Mouse (Mus musculus) neural tube, embryonic 13.5 days (tissue): ENCODE measurements around the gene Slc25a26. TPM values are rescaled to one million over a fixed set of nuclear protein-coding genes. Genes with fewer than 3 reads are reported as not detected.
"Not testable (repeated sequence)": the region's sequence is repeated elsewhere in the genome, so short reads cannot be mapped to it uniquely, and the experiment has no call there.

Source experiments
- ATAC-seq: fragments of 200-750 bp; cut with Nextera tagmentation; 2 replicates; pipeline ENCODE4 v1.8.0; 2017; ENCODE audit warnings: low read depth, mild to moderate bottlenecking, moderate TSS enrichment, moderate library complexity
- H3K27ac ChIP-seq: fragments of 300-500 bp; sonication (generic); replicated peaks from 2 replicates; pipeline ENCODE4 v1.5.1; 2015; ENCODE audit warnings: moderate library complexity, mild to moderate bottlenecking, inconsistent platforms
- H3K27me3 ChIP-seq: fragments of 300-500 bp; sonication (generic); 2 replicates; pipeline ENCODE4 v1.6.1; 2015; ENCODE audit warnings: mild to moderate bottlenecking, inconsistent platforms
- H3K36me3 ChIP-seq: fragments of 300-500 bp; sonication (generic); 2 replicates; pipeline ENCODE4 v1.6.1; 2015; ENCODE audit warnings: mild to moderate bottlenecking, inconsistent platforms
- H3K4me1 ChIP-seq: fragments of 300-500 bp; sonication (generic); replicated peaks from 2 replicates; pipeline ENCODE4 v1.6.1; 2015; ENCODE audit warnings: inconsistent platforms
- H3K4me2 ChIP-seq: fragments of 300-500 bp; sonication (generic); 2 replicates; pipeline ENCODE4 v1.6.1; 2015; ENCODE audit warnings: inconsistent platforms, mild to moderate bottlenecking, moderate library complexity
- H3K4me3 ChIP-seq: fragments of 300-500 bp; sonication (generic); 2 replicates; pipeline ENCODE4 v1.5.1; 2015; ENCODE audit warnings: mild to moderate bottlenecking, inconsistent platforms
- H3K9ac ChIP-seq: fragments of 300-500 bp; sonication (generic); 2 replicates; pipeline ENCODE4 v1.6.1; 2015; ENCODE audit warnings: moderate library complexity, mild to moderate bottlenecking, inconsistent platforms
- H3K9me3 ChIP-seq: fragments of 300-500 bp; sonication (generic); 2 replicates; pipeline ENCODE4 v1.6.1; 2016; ENCODE audit warnings: inconsistent platforms
- WGBS: fragments of 180-500 bp; shearing (Covaris S2); methylation state at CpG from one replicate; pipeline ENCODE4 v1.1.7; 2015; 5-methylcytosine and 5-hydroxymethylcytosine counted together
- polyA plus RNA-seq: library from polyadenylated mRNA; unstranded; fragments of >200 nt; fragmentation: Nextera tagmentation; extraction: Ambion mirVana; gene quantifications from 2 replicates; pipeline ENCODE4 v1.2.1, GENCODE M21; 2015

Slc25a26 gene
- polyA plus RNA-seq, 1 experiment from 2014 or later = 8.7 TPM

DNA sequence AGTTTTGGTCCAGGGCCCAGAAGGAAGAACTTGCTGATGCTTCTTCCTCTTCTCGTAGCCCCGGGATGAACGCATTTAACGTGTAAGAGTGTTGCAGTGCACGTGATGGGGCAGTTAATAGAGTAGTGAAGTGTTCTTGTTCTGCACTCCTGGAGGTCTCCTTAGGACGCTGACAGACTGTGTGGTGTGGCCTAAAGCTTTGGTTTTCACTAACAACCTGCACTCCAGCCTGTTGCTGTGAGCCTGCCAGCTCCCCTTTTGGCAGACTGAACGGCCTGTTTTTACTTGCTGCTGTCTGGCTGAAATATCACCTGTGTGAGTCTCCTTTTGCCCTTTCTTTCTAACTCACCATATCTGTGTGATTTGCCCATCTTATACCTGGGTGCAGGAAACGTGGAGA is 36.3 kb downstream of the Slc25a26 start:
- H3K27me3 ChIP-seq = no peaks in the 10 kb centered on the region
- 0 out of 2 replicates have a peak, but pooled peaks cover 5% of the 10 kb centered on the region for H3K4me1 ChIP-seq
- 75% methylated on average over 8 of the region's 8 CpGs for WGBS
- H3K4me3 ChIP-seq = no peak overlapping the region
- no peak overlapping the region for H3K4me2 ChIP-seq
- H3K9me3 ChIP-seq = no peaks in the 10 kb centered on the region
- 0 out of 2 replicates have a peak, but pooled peaks cover 5% of the 10 kb centered on the region for H3K36me3 ChIP-seq
- H3K27ac ChIP-seq = no peak overlapping the region
- no peak for ATAC-seq
- H3K9ac ChIP-seq = no peak overlapping the region

DNA sequence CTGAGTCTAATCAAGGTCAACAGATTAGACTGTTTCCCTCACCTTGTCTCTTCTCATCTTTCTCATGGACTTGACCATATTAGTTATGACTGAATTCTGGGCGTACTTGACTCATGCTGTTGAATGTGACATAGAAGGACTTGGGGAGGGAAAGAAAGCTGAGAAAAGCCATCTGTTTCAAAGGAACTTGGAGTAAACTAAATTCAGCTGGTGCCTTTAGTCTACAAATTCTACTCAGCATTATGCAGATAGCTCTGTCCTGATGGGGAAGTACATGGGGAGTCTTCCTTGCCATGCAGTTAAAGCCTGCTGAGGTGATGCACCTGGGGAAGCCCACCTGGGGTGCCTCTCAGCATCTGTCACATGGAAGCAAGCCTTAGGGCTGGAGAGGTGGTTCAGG is 37.5 kb downstream of the Slc25a26 start:
- ATAC-seq = no peak
- H3K36me3 ChIP-seq = 0 out of 2 replicates have a peak, but pooled peaks cover 5% of the 10 kb centered on the region
- no peak overlapping the region for H3K4me3 ChIP-seq
- no peak overlapping the region for H3K27ac ChIP-seq
- no peaks in the 10 kb centered on the region for H3K27me3 ChIP-seq
- H3K9ac ChIP-seq = no peak overlapping the region
- H3K9me3 ChIP-seq = no peaks in the 10 kb centered on the region
- H3K4me1 ChIP-seq = 0 out of 2 replicates have a peak, but pooled peaks cover 5% of the 10 kb centered on the region
- 97% methylated on average over 1 of the region's 1 CpGs for WGBS
- H3K4me2 ChIP-seq = no peak overlapping the region

DNA sequence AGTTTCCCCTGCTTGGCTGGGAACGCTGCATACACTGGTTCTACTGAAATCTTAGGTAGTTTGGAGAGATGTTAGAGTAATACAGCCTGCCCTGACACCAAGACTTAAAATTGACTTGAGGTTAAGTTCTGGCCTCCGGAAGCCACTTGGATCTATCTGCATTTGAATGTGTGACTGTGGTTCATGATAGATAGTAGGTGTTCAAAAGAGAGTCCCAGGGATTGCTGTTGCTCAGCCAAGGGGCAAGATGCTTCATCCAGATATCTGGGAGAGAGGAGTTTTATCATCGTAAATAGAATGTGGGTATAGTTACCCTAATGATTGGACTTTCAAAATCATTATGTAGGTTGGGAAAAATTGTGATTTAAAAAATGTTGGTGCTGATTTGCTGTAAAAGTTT is 40.0 kb downstream of the Slc25a26 start:
- Histone ChIP-seq H3K27me3 (no peaks in the 10 kb centered on the region), H3K4me1 (0 out of 2 replicates have a peak, but pooled peaks cover 5% of the 10 kb centered on the region), H3K36me3 (0 out of 2 replicates have a peak, but pooled peaks cover 5% of the 10 kb centered on the region), H3K9ac (no peak overlapping the region), H3K27ac (no peak overlapping the region), H3K9me3 (no peaks in the 10 kb centered on the region), H3K4me3 (no peak overlapping the region), H3K4me2 (no peak overlapping the region)
- no peak for ATAC-seq
- 73% methylated on average over 3 of the region's 3 CpGs for WGBS

DNA sequence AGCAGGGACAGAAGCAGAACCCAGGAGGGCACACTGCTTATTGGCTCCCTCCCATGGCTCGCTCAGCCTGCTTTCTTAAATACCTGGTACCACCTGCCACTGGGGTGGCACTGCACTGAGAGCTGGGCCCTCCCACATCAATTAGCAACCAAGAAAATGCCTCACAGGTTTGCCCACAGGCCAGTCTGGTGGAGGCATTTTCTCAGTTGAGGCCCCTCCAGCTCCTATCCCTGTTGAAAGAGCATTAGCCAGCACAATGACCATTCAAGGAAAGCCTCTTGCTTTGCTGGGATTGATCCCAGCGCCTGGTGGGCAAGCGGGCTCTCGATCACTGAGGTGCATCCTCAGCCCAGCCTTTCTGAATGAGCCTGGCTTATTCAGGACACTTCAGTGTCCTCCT is 40.5 kb downstream of the Slc25a26 start:
- H3K4me2 ChIP-seq = no peak overlapping the region
- 0 out of 2 replicates have a peak, but pooled peaks cover 5% of the 10 kb centered on the region for H3K36me3 ChIP-seq
- H3K27me3 ChIP-seq = no peaks in the 10 kb centered on the region
- H3K9ac ChIP-seq = no peak overlapping the region
- H3K27ac ChIP-seq = no peak overlapping the region
- H3K4me1 ChIP-seq = 0 out of 2 replicates have a peak, but pooled peaks cover 5% of the 10 kb centered on the region
- no peaks in the 10 kb centered on the region for H3K9me3 ChIP-seq
- ATAC-seq = no peak
- 50% methylated on average over 4 of the region's 4 CpGs for WGBS
- no peak overlapping the region for H3K4me3 ChIP-seq

DNA sequence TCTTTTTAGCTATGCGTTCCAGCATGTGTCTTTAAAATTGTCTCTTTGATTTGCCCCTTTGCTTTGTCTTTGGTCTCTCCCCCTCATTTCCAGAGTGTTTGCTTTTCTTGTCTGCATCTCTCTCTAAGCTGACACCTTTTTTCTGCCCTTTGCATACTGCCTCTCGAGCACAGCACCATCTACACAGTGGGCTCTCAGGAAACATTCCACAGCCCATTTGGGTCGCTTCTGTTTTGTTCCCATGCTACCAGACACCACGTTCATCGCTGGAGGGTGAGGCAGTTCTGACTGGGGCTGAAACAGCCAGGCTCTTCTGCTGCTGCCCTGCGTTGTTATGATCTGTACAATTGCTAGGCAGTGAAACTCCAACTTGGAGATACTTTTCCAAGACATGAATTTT is 41.0 kb downstream of the Slc25a26 start:
- ATAC-seq = no peak
- Histone ChIP-seq H3K4me3 (no peak overlapping the region), H3K36me3 (no peaks in the 10 kb centered on the region), H3K27me3 (no peaks in the 10 kb centered on the region), H3K27ac (no peak overlapping the region), H3K9ac (no peak overlapping the region), H3K4me1 (0 out of 2 replicates have a peak, but pooled peaks cover 5% of the 10 kb centered on the region), H3K9me3 (no peaks in the 10 kb centered on the region), H3K4me2 (no peak overlapping the region)
- 42% methylated on average over 6 of the region's 6 CpGs for WGBS

DNA sequence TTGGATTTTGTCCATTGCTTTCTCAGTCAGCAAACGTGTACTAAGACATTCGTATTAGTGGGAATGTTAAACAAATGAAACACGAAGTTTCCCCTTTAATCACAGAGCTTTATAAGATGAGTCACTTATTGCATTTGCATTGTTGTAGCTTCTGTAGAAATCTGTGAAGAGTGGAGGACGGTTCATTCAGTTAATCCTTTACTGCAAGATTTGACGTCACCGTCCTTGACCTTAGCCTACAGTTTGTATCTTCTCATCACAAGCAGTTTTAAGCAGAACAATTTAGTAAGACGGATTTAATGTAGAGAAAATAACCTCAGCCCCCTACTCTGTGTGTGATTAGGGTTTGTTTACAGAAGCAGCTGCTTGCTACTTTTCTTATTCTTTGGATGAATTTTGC is 41.7 kb downstream of the Slc25a26 start:
- Histone ChIP-seq H3K27ac (no peak overlapping the region), H3K4me2 (no peak overlapping the region), H3K27me3 (no peaks in the 10 kb centered on the region), H3K9ac (no peak overlapping the region), H3K4me3 (no peak overlapping the region), H3K9me3 (no peaks in the 10 kb centered on the region), H3K4me1 (0 out of 2 replicates have a peak, but pooled peaks cover 5% of the 10 kb centered on the region), H3K36me3 (no peaks in the 10 kb centered on the region)
- no peak for ATAC-seq
- 84% methylated on average over 7 of the region's 7 CpGs for WGBS

DNA sequence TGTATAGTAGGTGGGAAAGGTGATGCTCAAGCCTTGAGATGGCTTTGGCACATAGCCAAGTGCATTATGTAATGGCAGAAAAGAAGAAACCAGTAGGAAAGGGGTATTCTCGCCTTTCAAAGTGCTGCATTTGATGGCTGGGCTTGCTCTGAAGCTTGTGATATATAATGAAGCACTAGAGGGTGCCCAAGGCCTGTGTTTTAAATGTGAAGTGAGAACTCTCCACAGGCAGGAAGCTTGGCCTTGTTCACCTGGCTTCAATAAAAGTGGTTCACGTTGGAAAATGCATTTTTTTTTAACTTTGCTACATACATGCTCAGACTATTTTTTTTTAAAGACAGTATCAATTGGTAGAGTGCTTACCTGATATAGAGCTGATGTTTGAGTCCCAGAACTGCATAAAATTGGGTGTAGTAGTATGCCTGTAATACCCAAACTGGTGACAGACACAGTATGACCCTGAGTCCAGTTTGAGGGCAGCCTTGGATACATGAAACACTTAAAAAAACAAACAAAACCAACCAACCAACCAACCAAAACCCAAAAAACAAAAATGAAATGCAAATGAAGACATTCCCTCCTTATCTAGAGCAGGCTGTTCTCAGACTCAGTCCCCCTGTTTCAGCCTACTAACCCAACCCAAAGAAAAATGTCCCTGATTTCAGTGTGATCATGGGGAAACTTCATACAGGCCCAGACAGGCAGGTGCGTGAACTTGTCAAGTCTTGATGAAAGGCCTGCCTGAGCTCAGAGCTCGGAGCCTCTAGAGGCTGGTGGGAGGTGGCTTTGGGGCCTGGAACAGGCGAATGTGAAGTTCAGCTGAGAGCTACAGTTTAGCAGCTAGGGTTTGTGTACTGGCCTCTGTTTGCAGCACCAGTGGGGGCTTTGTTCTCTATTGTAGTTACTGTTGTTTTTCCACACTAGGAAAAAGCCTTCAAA is 44.0 kb downstream of the Slc25a26 start:
- Histone ChIP-seq H3K4me1 (peaks cover 9% of the 10 kb centered on the region; the same call in 1 of the 2 replicates), H3K4me2 (no peak overlapping the region), H3K36me3 (no peaks in the 10 kb centered on the region), H3K9me3 (no peaks in the 10 kb centered on the region), H3K4me3 (no peak overlapping the region), H3K27ac (no peak overlapping the region), H3K9ac (no peak overlapping the region), H3K27me3 (no peaks in the 10 kb centered on the region)
- no peak for ATAC-seq
- WGBS = 48% methylated on average over 5 of the region's 5 CpGs

DNA sequence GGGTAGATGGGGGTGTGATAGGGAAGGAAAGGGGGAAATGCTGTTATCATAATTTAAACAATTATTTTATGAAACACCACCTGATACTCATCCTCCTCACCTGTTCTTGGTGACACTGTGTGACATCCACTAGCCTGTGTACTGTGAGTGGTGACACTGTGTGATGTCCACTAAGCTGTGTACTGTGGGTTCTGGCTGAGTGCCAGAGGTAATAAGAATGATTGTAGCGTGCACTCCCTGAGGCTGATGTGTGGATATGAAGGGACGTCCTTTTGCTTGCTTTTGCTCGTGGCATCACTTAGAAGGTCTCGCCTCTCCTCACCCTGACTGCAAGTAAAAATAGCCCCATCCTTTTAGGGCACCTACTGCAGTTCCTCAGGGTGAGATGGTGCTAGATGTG is 47.1 kb downstream of the Slc25a26 start:
- no peak overlapping the region for H3K27ac ChIP-seq
- no peak overlapping the region for H3K4me3 ChIP-seq
- H3K36me3 ChIP-seq = no peaks in the 10 kb centered on the region
- no peak for ATAC-seq
- H3K9ac ChIP-seq = 0 out of 2 replicates have a peak overlapping the region, but pooled peaks have one; percentile 27
- H3K4me2 ChIP-seq = no peak overlapping the region
- peaks cover 4% of the 10 kb centered on the region; the same call in 1 of the 2 replicates for H3K4me1 ChIP-seq
- WGBS = 42% methylated on average over 4 of the region's 4 CpGs
- H3K9me3 ChIP-seq = peaks cover 4% of the 10 kb centered on the region; the same call in 1 of the 2 replicates
- H3K27me3 ChIP-seq = no peaks in the 10 kb centered on the region

DNA sequence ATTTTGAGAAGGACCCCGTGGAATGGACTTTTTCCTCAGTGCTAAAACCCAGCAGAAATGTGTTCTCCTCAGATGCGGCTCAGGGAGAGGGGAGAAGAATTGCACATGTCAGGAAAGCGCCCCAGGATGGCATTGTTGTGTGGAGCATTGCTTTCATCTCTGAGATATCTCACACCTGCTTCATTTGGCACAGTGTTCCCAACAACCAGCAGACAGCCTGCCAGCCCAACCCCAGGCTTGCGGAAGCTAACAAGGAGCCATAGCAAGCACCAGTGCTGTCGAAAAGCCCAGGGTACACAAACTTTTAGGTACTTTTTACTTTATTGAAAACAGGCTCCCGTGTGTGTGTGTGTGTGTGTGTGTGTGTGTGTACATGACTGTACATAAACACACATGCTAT is 50.2 kb downstream of the Slc25a26 start:
- Histone ChIP-seq H3K36me3 (no peaks in the 10 kb centered on the region), H3K27ac (no peak overlapping the region), H3K27me3 (no peaks in the 10 kb centered on the region), H3K9me3 (peaks cover 4% of the 10 kb centered on the region; the same call in 1 of the 2 replicates), H3K4me2 (no peak overlapping the region), H3K4me3 (no peak overlapping the region), H3K9ac (no peak overlapping the region), H3K4me1 (peaks cover 4% of the 10 kb centered on the region; the same call in 1 of the 2 replicates)
- no peak for ATAC-seq
- WGBS = 75% methylated on average over 6 of the region's 6 CpGs

DNA sequence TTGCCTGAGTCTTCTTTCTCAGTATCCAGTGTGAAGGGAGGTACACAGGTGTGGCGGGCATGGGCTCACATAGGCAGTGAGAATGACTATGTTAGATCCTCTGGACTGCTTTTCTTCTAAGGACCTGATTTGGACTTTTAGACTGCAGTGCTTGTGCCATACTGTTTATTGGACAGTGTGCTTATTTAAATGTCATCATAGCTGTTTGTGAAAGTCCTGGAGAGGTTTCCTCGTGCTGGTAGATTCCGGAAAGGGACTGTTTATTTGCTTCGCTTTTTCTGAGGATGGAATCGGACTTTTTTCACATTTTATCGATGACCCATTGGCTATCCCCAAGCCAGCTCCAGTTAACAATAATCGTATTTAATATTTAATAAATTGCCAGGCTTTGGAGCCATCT is 50.7 kb downstream of the Slc25a26 start:
- Histone ChIP-seq H3K27ac (no peak overlapping the region), H3K4me3 (no peak overlapping the region), H3K9me3 (peaks cover 4% of the 10 kb centered on the region; the same call in 1 of the 2 replicates), H3K36me3 (no peaks in the 10 kb centered on the region), H3K4me2 (no peak overlapping the region), H3K4me1 (peaks cover 4% of the 10 kb centered on the region; the same call in 1 of the 2 replicates), H3K27me3 (no peaks in the 10 kb centered on the region), H3K9ac (no peak overlapping the region)
- 82% methylated on average over 7 of the region's 7 CpGs for WGBS
- ATAC-seq = no peak

DNA sequence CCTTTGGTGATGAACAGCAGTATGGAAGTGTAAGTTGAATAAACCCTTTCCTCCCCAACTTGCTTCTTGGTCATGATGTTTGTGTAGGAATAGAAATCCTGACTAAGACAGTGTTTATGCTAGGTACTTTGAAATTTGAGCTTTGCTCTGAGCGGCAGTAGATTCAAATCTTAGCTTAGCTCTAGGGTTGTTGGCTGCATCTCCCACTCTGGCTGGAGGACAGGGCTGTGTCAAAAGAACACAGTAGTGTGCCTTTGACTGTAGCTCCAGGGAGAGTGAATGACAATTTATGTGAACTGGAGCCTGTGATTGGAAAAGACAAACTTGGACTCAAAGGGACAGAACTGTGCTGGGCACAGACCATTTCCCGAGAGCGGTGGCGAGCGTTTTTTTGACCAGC is 53.0 kb downstream of the Slc25a26 start:
- Histone ChIP-seq H3K4me3 (no peak overlapping the region), H3K9me3 (peaks cover 4% of the 10 kb centered on the region; the same call in 1 of the 2 replicates), H3K27ac (no peak overlapping the region), H3K27me3 (no peaks in the 10 kb centered on the region), H3K9ac (no peak overlapping the region), H3K4me2 (no peak overlapping the region), H3K36me3 (no peaks in the 10 kb centered on the region), H3K4me1 (no peaks in the 10 kb centered on the region)
- WGBS = 93% methylated on average over 5 of the region's 5 CpGs
- no peak for ATAC-seq

DNA sequence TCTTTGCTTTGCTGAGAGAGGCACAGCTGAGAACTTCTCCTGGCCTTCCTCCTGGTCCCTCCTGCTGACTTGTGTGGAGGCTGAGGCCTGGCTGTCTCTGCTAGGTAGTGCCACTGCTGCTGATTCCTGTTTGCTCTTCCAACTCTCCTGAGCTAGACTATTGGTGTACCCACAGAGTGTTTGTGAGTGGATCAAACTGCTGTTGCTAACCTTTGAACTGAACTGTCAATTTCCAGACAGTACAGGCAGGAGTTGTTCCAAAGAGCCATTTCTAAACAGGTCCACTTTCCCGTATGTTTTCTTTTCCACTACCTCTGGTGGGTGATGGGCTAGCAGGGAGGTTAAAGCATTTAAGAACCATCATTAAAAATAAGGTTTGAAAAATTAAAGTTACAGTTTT is 58.5 kb downstream of the Slc25a26 start:
- not testable (repeated sequence) for H3K27ac ChIP-seq, H3K4me2 ChIP-seq, H3K36me3 ChIP-seq, ATAC-seq, H3K9me3 ChIP-seq, H3K4me1 ChIP-seq, H3K27me3 ChIP-seq, H3K9ac ChIP-seq, H3K4me3 ChIP-seq
- 65% methylated on average over 1 of the region's 1 CpGs for WGBS
